Mouse (Mus musculus): Measurements from ENCODE around the gene Mapkapk2. TPM values are rescaled to one million over a fixed set of nuclear protein-coding genes. Genes with fewer than 3 reads are reported as not detected.

The Mapkapk2 gene
- total RNA-seq, 2 experiments from 2014 or later = 209 to 221 TPM

DNA sequence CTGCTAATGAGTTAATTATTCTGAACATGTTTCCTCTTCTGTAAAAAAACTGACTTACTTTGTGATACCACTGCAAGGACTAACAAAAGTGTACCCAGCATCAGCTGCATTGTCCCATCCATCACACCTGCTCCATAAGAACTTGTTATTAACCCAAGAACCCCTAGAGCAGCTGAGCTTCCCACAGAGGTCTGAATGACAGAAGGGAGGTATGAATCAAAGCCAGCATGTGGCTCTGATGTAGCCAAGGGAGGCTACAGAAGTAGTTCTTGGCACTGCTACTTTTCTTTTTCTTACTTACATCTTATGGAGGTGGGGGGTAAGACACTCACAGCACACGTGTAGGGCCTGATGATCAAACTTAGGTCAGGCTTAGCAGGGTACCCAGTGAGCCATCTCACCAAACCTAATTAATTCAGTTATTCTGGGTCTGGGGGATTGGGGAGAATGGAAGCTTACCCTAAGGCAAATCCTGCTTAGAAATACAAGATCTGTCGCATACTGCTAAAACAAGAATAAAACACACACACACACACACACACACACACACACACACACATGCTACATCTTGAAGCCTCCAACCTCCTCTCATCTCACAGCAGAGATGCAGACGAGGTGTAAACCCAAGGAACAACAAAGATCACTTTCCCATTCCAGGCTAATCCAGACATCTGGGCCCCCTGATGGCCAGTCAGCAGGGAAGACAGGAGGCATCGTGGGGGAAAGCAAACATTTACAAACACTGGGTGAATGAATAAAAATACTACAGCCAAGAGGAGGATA, 11.5 kb downstream of the Mapkapk2 start:
- intact Hi-C loops (cut with DNase I) = no loop called here
- no peak for DNase-seq

DNA sequence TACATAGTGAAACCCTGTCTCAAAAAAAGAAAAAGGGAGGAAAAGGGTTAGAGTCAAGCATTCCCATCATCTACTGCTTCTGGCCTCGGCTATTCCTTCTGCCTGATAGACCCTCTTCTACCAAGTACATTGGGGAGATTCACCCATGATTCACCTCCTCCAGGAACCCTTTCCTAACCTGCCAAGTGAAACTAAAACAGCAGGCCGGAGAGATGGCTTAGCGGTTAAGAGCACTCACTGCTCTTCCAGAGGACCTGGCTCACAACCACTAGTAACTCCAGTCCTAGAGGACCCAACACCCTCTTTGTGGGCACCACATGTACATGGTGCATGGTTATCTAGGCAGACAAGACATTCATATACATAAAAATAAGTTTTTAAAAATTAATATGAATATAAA, 12.4 kb downstream of the Mapkapk2 start:
- intact Hi-C loops (cut with DNase I) = no loop called here
- no peak for DNase-seq

- peak in 1 of 2 experiments; percentile 37 for DNase-seq
- intact Hi-C loops (cut with DNase I) = no loop called here
Measured at GRCm38 (mm10) chr1:131084289-131084688, 13.3 kb downstream of the Mapkapk2 start.

DNA sequence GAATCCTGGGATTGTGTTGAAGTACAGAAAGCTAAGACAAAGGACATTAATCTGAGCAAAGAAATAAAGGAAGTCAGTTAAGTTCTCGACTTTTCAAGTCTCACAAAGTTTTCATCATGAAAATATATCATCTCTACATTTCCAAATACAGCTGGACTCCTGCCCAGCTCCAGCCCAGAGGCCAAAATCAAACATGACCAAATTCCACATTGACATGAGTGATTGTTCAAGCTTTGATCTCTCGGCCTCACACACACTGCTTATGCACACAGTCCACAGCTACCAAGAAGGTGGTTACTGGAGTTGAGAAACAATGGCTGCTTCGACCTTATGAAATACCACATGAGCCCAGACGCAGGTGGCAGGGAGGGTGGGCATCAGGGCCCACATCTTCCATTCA, 14.0 kb downstream of the Mapkapk2 start:
- intact Hi-C loops (cut with DNase I) = no loop called here
- DNase-seq = no peak

DNA sequence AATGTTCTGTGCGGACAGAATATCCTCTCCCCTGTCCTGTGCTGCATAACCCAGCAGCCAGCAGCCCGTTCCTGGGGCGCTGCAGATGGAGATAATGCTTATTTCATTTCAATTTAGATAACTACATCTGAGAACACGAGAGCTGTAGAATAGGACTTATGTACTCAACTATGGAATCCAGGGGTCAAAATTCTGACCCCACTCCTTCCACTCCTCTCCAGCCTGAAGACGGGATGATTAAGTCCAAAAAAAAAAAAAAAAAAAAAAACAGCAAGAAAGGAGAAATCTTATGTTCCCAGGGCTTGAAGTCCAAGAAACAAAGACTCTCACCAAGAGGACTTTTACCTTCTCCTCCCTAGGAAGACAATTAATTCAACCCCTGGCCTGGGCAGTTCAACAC, 14.5 kb downstream of the Mapkapk2 start:
- no peak for DNase-seq
- intact Hi-C loops (cut with DNase I) = no loop called here

DNA sequence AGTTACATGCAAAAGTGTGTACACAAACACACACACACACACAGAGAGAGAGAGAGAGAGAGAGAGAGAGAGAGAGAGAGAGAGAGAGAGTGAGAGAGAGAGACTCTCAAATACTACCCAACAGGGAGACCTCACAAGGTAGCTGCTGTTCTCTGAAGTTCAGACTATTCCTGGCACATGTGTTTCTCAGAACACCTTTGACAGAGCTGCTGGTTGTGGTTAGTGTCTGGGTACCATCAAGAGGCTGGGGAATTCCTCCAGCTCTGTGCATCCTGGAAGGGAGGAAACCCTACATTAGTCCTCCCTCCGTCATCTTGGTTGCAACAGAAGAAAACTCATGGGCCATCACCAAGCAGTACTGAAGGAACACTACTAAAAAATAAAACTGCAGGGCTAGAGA, 16.9 kb downstream of the Mapkapk2 start:
- DNase-seq = no peak
- intact Hi-C loops (cut with DNase I) = no loop called here

- intact Hi-C loops (cut with DNase I) = no loop called here
Measured at GRCm38 (mm10) chr1:131079762-131080161, 17.9 kb downstream of the Mapkapk2 start.

GRCm38 (mm10) chr1:131078761-131079330, 18.8 kb downstream of the Mapkapk2 start:
- DNase-seq = peak in 1 of 2 experiments; percentile 54
- intact Hi-C loops (cut with DNase I) = no loop called here

More at GRCm38 (mm10) chr1:131079762-131080161, 17.9 kb downstream of the Mapkapk2 start:
- DNase-seq = peak in 1 of 2 experiments; percentile 26

DNA sequence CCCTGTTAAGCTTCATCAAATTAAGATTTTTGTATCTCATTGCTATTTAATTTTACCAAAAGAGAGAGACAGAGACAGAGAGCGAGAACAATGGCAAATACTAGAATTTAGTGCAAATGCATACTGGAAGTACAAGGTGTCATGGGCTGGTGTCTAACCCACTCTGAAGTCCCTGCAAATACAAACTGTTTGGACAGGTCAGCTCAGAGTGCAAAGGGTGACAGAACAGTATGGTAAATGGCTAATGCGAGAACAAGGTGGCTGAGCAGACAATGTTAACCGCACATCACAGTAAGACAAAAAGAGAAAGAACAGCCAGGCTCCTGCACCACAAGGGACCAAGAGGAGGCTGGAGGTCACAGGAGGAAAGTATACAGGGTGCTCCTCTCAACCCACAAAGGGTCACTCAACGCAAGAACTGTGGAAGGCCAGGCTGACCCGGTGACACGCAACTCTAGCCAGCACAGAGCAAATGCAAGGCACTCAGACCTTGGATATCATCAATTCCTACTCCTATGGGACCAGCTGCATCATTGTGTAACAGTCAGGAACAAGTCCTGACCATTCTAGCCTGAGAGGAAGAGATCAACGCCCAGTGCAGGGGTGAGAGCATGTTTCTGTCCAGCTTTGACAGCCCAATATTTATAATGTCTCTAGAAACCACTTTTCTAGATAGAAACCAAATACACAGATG, 22.4 kb downstream of the Mapkapk2 start:
- intact Hi-C loops (cut with DNase I) = no loop called here
- no peak for DNase-seq

- peak in 1 of 2 experiments; percentile 47 for DNase-seq
- intact Hi-C loops (cut with DNase I) = no loop called here
Measured at GRCm38 (mm10) chr1:131074524-131074938, 23.1 kb downstream of the Mapkapk2 start.

- intact Hi-C loops (cut with DNase I) = no loop called here
- DNase-seq = no peak
Measured at GRCm38 (mm10) chr1:131072376-131072990, 25.1 kb downstream of the Mapkapk2 start.

DNA sequence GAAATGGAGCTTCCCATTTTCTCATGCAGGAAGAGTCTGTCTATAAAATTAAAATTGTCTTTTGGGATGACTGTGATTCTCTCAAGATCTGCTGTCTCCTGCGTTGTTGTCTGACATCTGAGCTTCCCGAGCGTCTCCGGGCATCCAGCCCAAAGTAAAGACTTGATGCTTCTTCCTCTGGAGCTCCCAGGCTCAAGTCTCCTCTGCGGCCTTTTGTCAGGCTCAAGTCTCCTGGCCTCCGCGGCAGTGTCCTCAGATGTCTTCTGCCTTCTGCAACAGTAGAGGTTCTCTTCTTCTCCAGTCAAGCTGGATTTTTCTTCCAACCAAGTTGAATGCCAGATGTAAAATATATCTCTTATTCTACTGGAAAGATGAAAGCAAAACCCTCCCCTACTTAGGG, 28.6 kb downstream of the Mapkapk2 start:
- intact Hi-C loops (cut with DNase I) = no loop called here
- no peak for DNase-seq

DNA sequence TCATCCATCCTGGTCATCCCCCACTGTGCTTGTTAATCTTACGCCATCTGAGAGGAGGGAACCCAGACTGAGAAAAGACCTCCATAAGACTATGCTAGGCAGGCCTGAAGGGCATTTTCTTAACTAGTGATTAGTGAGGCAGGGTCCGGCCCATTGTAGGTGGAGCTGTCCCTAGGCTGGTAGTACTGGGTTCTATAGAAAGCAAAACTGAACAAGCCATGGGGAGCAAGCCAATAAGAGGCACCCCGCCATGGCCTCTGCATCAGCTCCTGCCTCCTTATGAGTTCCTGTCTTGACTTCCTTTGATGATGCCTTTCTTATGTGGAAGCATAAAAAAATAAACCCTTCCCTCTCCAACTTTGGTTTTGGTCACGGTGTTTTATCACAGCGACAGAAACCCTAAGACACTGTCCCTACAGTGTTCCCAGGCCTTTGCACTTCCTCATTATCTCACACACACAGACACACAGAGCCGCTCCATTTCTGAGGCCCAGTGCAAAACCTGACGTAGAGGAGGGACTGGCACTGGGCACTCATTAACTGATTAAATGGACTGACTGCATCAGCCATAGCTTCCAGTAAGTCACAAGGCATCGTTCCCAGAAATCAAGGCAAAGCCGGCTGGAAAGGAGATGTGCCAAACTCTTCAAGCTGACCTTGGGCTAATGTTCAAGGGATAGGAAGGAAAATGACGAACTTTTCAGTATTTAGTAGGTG, 29.5 kb downstream of the Mapkapk2 start:
- no peak for DNase-seq
- intact Hi-C loops (cut with DNase I) = no loop called here

DNA sequence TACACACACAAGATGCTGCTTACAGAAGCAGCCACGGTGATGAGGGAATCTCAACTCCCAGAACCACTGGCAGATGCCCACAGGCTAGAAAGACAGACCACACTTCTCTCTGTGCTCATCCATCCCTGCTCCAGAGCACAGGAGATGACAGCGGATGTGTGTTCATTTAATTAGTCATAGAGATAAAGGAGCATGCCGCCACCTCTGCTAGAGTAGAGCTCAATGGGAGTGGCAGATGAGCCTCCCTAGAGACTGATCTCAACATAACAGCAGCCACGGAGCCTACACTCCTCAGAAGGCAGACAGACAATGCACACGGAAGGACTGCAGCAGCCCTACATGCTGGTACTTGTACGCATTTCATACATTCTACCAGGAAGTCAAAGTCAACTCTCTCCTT, 33.4 kb downstream of the Mapkapk2 start:
- intact Hi-C loops (cut with DNase I) = no loop called here
- DNase-seq = no peak

DNA sequence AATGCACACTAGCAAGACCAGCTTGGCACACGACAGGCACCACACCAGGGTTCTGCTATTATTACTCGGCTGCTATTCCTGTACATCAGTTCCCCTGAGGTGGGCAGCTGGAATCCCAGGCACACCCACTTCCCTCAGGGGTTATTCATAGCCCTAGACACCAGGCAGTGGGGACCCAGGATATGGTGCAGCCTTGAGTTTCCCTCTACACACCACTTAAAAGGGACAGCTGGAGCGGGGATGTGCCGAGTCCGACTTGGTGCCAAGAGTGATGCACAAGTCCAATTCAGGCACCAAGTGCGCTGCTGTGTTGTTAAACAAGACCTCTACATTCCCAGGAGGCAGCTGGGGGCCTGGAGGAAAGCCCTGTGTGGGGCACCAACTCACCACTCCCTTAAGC, 34.8 kb downstream of the Mapkapk2 start:
- peak in 1 of 2 experiments; percentile 45 for DNase-seq
- intact Hi-C loops (cut with DNase I) = no loop called here

DNA sequence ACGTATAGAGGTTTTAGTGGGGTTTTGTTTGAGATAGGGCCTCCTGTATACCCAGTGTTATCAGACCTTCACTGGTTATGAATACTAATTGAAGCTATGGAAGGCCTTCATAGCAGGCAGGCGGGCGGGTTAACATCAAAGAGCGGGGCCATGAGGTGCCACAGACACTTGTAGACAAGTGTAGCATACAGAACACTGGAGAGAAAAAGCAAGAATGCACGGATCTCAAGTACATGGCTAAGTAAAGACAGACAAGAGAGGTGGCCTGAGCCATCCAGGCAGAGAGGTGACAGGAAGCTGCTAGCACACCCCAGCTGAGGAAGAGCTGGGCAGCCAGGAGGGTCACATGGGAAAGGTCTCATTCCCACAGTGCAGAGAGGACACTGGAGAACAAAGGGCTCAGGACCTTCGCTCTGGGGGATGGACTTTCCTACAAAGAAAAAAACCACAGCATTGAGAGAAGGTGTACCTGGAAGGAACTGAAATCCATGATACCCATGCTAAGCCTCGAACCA, 35.8 kb downstream of the Mapkapk2 start:
- intact Hi-C loops (cut with DNase I) = loop anchor here (2.0 kb wide), 1 partner anchor 35 kb away; the partner anchor contains the start of gene Mapkapk2
- no peak for DNase-seq

DNA sequence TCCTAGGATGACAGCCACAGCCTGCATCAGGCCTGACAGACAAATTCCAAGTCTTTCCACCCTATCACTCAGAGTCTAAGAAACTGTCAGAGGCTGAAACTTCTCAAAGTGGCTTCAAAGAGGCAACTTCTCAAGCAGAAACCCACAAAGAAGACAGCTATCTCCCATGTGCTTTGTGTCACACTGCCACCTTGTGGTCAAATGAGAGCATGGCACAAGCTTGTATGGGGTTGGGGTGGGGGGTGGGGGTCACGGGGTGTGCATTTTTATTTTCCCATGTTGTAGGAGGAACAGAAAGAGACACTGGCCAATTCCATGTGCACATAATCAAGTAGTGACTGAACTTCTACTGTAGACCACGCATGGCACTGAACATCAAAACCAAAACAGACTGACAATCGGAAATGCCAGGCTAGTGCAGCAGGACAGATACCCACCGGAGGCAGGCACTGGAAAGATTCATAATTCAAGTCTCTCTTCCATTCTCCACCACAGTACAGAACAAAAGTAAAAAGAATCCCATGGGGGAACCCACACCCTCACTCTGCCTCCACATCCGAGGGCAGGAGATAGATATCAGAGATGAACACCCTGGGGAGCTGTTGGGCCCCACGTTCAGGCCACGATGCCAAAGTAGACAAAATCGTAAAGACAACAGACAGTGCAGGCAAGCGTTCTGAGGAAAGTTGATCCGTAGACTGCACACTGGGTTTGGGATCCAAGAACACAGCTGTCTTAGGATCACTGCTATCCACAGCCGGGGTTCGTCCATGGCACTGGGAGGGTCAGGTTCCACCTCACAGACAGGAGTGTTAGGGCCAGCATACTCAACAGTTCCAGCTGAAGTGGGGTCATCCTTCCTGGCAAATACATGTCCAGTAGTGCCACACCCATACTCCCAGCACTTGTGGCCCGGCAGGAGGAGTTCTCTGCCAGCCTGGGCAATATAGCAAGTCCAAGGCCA, 37.1 kb downstream of the Mapkapk2 start:
- intact Hi-C loops (cut with DNase I) = loop anchor here (2.0 kb wide), 1 partner anchor 36 kb away; the partner anchor contains the start of gene Mapkapk2
- peak in 1 of 2 experiments; percentile 65 for DNase-seq

- intact Hi-C loops (cut with DNase I) = loop anchor here (2.0 to 10.0 kb wide), 2 partner anchors 37 to 515 kb away; partner anchors contain the start of gene Mapkapk2
- no peak for DNase-seq
Measured at GRCm38 (mm10) chr1:131059841-131060240, 37.8 kb downstream of the Mapkapk2 start.

DNA sequence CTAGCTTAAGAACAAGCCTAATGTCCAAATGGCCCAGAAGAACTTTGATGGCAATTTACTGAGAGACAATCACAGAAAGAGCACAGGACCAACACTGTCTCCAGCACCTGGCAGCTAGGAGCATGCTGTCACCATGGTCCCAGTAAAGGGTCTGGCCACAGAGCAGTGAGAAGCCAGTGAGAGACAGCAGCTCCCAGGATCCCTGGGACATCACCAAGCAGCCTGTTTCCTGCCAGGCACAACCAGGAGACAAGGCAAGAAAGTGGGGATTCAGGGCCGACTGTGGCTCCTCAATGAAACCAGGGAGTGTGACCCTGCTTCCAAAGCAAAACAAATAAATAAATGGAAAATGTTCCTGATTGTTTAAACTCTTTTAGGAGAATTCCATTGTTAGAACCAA, 38.2 kb downstream of the Mapkapk2 start:
- intact Hi-C loops (cut with DNase I) = loop anchor here (10.0 kb wide), 1 partner anchor 515 kb away; no protein-coding TSS in a partner anchor
- DNase-seq = no peak

Data from heart, postnatal 14 days (tissue).